Mouse (Mus musculus): Measurements from ENCODE around the gene Degs1. TPM values are rescaled to one million over a fixed set of nuclear protein-coding genes. Genes with fewer than 3 reads are reported as not detected.

The Degs1 gene
- total and polyA plus RNA-seq, 3 experiments, result 54.2 to 124 (median 117) TPM

DNA sequence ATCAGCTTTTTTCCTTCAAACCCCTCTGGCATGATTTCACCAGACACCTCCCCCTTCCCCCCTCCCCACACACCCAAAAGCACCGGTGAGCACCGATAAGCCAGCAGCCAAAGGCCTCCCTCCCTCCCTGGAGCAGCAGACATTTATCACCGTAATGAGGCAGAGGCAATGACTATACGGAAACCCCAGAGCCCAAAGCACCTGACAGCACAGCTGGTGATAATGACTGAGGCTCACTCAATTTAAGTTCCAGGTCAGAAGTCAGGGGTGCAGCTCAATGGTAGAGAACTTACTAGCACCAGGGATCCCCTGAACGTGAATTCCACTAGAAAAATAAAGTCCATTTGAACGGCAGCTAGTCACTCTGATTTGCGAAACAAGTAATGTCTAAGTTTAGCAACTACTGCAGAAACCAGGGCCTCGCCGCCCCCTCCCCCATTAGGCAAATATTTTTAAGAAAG lies 1.3 kb downstream of the Degs1 start:
- Histone ChIP-seq H3K79me2 (replicated peaks; ENCODE audit: control insufficient read depth, extremely low read depth, insufficient read depth, poor library complexity, severe bottlenecking) (peaks cover 38% of the 10 kb centered on the region), H3K4me1 (ENCODE audit: control insufficient read depth in 1 of 2, insufficient read depth in 2 of 2) (peaks cover 12 to 27% of the 10 kb centered on the region in 2 experiments), H3K36me3 (replicated peaks in 1 of 2; ENCODE audit: control insufficient read depth in 1 of 2, insufficient read depth in 1 of 2, low read length in 1 of 2) (peaks cover 29 to 40% of the 10 kb centered on the region in 2 experiments), H3K9me3 (replicated peaks; ENCODE audit: low read length) (no peaks in the 10 kb centered on the region), H3K9ac (ENCODE audit: insufficient read depth, low read depth) (peak overlapping the region; percentile 94), H3K4me3 (replicated peaks in 1 of 3; ENCODE audit: low read depth in 2 of 3, low read length in 2 of 3, poor library complexity in 1 of 3) (peak overlapping the region; percentile 66 to 89 (median 77)), H3K27me3 (replicated peaks) (no peaks in the 10 kb centered on the region), H3K4me2 (ENCODE audit: insufficient read depth, low read depth, poor library complexity, severe bottlenecking) (peak overlapping the region; percentile 94), H3K27ac (ENCODE audit: insufficient read depth, low read depth) (peak overlapping the region; percentile 42; the same call in 1 of the 2 replicates)
- dilution Hi-C loops (cut with MboI; ENCODE audit: extremely low pct_ligation_motif_present, extremely low pct_unique_long_range_greater_than_20kb, low sequenced_read_pairs), result no loop called here
- in situ Hi-C loops (cut with MboI; ENCODE audit: low pct_ligation_motif_present, low pct_unique_long_range_greater_than_20kb, low sequenced_read_pairs), result no loop called here
- peak; percentile 68 for DNase-seq (ENCODE audit: extremely low read depth)
- no peak for TF ChIP-seq NRF1 (IDR thresholded peaks at IDR 0.05; ENCODE audit: low read depth, low read length)
- no peak for TF ChIP-seq RCOR1 (conservative IDR thresholded peaks at IDR 0.05; ENCODE audit: low read depth, low read length)
- peak; percentile 82 for TF ChIP-seq ETS1 (conservative IDR thresholded peaks at IDR 0.05; ENCODE audit: low read depth, low read length)
- peak; percentile 58; the same call in 1 of the 2 replicates for TF ChIP-seq MEF2A (IDR thresholded peaks at IDR 0.05; ENCODE audit: borderline replicate concordance, low read depth, low read length)
- no peak for TF ChIP-seq CHD1 (IDR thresholded peaks at IDR 0.05; ENCODE audit: low read depth, low read length)
- no peak for TF ChIP-seq MXI1 (IDR thresholded peaks at IDR 0.05; ENCODE audit: low read depth, low read length)
- no peak for TF ChIP-seq MAFK (IDR thresholded peaks at IDR 0.05; ENCODE audit: insufficient replicate concordance, low read length)
- TF ChIP-seq CHD2 (IDR thresholded peaks at IDR 0.05; ENCODE audit: low read length), result peak; percentile 57; the same call in 1 of the 2 replicates
- TF ChIP-seq USF1 (IDR thresholded peaks at IDR 0.05; ENCODE audit: low read depth, low read length), result no peak
- no peak for TF ChIP-seq CTCF (conservative IDR thresholded peaks at IDR 0.05 in 1 of 2, IDR thresholded peaks at IDR 0.05 in 1 of 2; ENCODE audit: low read depth in 2 of 2, low read length in 2 of 2)
- no peak for TF ChIP-seq ZKSCAN1 (IDR thresholded peaks at IDR 0.05; ENCODE audit: borderline replicate concordance, low read depth, low read length)
- no peak for TF ChIP-seq NELFE (IDR thresholded peaks at IDR 0.05; ENCODE audit: low read depth, low read length)
- no peak for TF ChIP-seq KAT2A (IDR thresholded peaks at IDR 0.05; ENCODE audit: insufficient replicate concordance, low read length)
- no peak for TF ChIP-seq MAZ (IDR thresholded peaks at IDR 0.05; ENCODE audit: low read depth, low read length)
- no peak for TF ChIP-seq PAX5 (IDR thresholded peaks at IDR 0.05; ENCODE audit: low read length)
- no peak for TF ChIP-seq HCFC1 (IDR thresholded peaks at IDR 0.05; ENCODE audit: low read depth, low read length)
- no peak for TF ChIP-seq POLR2AphosphoS2 (IDR thresholded peaks at IDR 0.05; ENCODE audit: low read depth, low read length)
- TF ChIP-seq JUND (conservative IDR thresholded peaks at IDR 0.05; ENCODE audit: low read depth, low read length), result no peak
- TF ChIP-seq TBP (conservative IDR thresholded peaks at IDR 0.05; ENCODE audit: low read depth, low read length), result 0 out of 2 replicates have a peak, but pooled peaks have one; percentile 39
- no peak for TF ChIP-seq JUN (IDR thresholded peaks at IDR 0.05; ENCODE audit: insufficient read depth, low read depth, low read length)
- 0 out of 2 replicates have a peak, but pooled peaks have one; percentile 31 for TF ChIP-seq EP300 (IDR thresholded peaks at IDR 0.05; ENCODE audit: low read length)
- TF ChIP-seq SIN3A (IDR thresholded peaks at IDR 0.05; ENCODE audit: low read length), result 0 out of 2 replicates have a peak, but pooled peaks have one; percentile 43
- TF ChIP-seq SMC3 (IDR thresholded peaks at IDR 0.05; ENCODE audit: low read depth, low read length), result no peak; the same call in 1 of the 2 replicates
- no peak for TF ChIP-seq ZNF384 (IDR thresholded peaks at IDR 0.05; ENCODE audit: low read depth, low read length)
- TF ChIP-seq GABPA (IDR thresholded peaks at IDR 0.05; ENCODE audit: insufficient replicate concordance, low read depth, low read length), result no peak
- TF ChIP-seq POLR2A (IDR thresholded peaks at IDR 0.05; ENCODE audit: low read depth, low read length), result no peak
- peak; percentile 44; the same call in 1 of the 2 replicates for TF ChIP-seq TCF12 (IDR thresholded peaks at IDR 0.05; ENCODE audit: low read depth, low read length)
- peak; percentile 32; the same call in 1 of the 2 replicates for TF ChIP-seq IRF4 (IDR thresholded peaks at IDR 0.05; ENCODE audit: low read depth, low read length)
- TF ChIP-seq UBTF (IDR thresholded peaks at IDR 0.05; ENCODE audit: low read depth, low read length), result no peak
- TF ChIP-seq RAD21 (IDR thresholded peaks at IDR 0.05; ENCODE audit: low read depth, low read length), result no peak
- TF ChIP-seq BHLHE40 (IDR thresholded peaks at IDR 0.05; ENCODE audit: low read depth, low read length), result peak; percentile 73
